ENCODE assay signal across 14 mouse cellular contexts in the genomic region with DNA sequence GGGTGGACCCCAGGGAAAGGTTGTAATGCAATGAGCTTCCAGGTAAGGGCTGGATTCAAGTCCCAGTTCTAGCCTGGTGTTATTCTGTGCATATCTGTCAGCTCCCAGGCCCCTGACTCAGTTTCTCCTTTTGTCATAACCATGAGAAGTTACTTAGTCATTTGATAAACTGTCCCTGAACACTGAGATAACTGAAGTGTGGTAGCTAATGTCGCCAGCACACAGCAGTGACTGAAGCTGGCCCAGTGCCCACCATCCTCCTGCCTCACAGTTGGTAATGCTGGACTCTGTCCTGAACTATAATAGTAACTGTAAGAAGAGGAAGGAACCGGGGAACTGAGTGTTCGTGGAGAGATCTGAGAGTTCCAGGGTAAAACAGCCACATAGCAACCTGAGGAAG. TPM values are rescaled to one million over a fixed set of nuclear protein-coding genes. Genes with fewer than 3 reads are reported as not detected.
"Had no signal": no experiment of that assay in that cellular context is flagged by ENCODE, and none has a peak within 500 bp of the region (broad histone marks: within the 10 kb centered on the region; RNA-seq: fewer than 3 reads in every experiment).

No protein-coding gene starts in this region.

- H3K4me2 ChIP-seq: limb, embryonic 15.5 days; neural tube, embryonic 12.5 days had no signal

- H3K9ac ChIP-seq: limb, embryonic 15.5 days; liver, embryonic 14.5 days; neural tube, embryonic 12.5 days had no signal

- H3K27ac ChIP-seq: kidney, postnatal 0 days; limb, embryonic 15.5 days; liver, embryonic 14.5 days; midbrain, embryonic 10.5 days; neural tube, embryonic 12.5 days had no signal

- H3K4me3 ChIP-seq: limb, embryonic 15.5 days; midbrain, embryonic 10.5 days; myocyte; neural tube, embryonic 12.5 days had no signal

- H3K27me3 ChIP-seq: neural tube, embryonic 12.5 days had no signal

- H3K36me3 ChIP-seq: limb, embryonic 15.5 days; midbrain, embryonic 10.5 days; neural tube, embryonic 12.5 days had no signal

- DNase-seq: kidney, adult 8-10 months; kidney, postnatal 4 days; lung, adult 18-20 months; lung, postnatal 10 days; midbrain, embryonic 14.5 days; retina, postnatal 1 day; right cerebral cortex, postnatal 4 days had no signal

- H3K9me3 ChIP-seq: limb, embryonic 15.5 days; midbrain, embryonic 10.5 days; neural tube, embryonic 12.5 days had no signal

RNA-seq across cellular contexts. Expression of a gene that starts 42.7 kb away (rescaled TPM):
- polyA plus RNA-seq: inflammation-experienced regulatory T-cells, adult 6 months; midbrain, embryonic 10.5 days; neural tube, embryonic 12.5 days had no signal
